Mouse (Mus musculus) testis, adult 2 months (tissue): ENCODE data around the gene Anxa6. TPM values are rescaled to one million over a fixed set of nuclear protein-coding genes. Genes with fewer than 3 reads are reported as not detected.

Source experiments
- H3K27ac ChIP-seq: fragments of 200-500 bp; 2 replicates; pipeline ENCODE4 v1.5.1; 2012; ENCODE audit warnings: low read depth, low read length; ENCODE audit not compliant: control insufficient read depth, insufficient read depth
- H3K27me3 ChIP-seq: fragments of 200-500 bp; 2 replicates; pipeline ENCODE4 v1.6.1; 2012; ENCODE audit warnings: mild to moderate bottlenecking, low read length, moderate library complexity; ENCODE audit not compliant: control insufficient read depth, insufficient read depth
- H3K36me3 ChIP-seq: fragments of 200-500 bp; 2 replicates; pipeline ENCODE4 v1.6.1; 2012; ENCODE audit warnings: mild to moderate bottlenecking, low read length; ENCODE audit not compliant: control insufficient read depth, insufficient read depth
- H3K4me1 ChIP-seq: fragments of 200-500 bp; 2 replicates; pipeline ENCODE4 v1.6.1; 2012; ENCODE audit warnings: low read length; ENCODE audit not compliant: control insufficient read depth, insufficient read depth
- H3K4me3 ChIP-seq: fragments of 200-500 bp; 2 replicates; pipeline ENCODE4 v1.5.1; 2012; ENCODE audit warnings: low read depth, mild to moderate bottlenecking, low read length, moderate library complexity, mixed read lengths; ENCODE audit not compliant: control insufficient read depth
- CTCF ChIP-seq: fragments of 200-500 bp; IDR thresholded peaks from 2 replicates; pipeline ENCODE4 v1.5.1; 2012; ENCODE audit warnings: low read depth, mild to moderate bottlenecking, inconsistent platforms, low read length, moderate library complexity; ENCODE audit not compliant: control insufficient read depth, insufficient read depth, insufficient replicate concordance
- POLR2A ChIP-seq: fragments of 200-500 bp; IDR thresholded peaks from 2 replicates; pipeline ENCODE4 v1.6.1; 2012; ENCODE audit warnings: low read depth, mild to moderate bottlenecking, inconsistent platforms, low read length, moderate library complexity; ENCODE audit not compliant: control insufficient read depth
- polyA plus RNA-seq: library from polyadenylated mRNA; depleted of rRNA; stranded (reverse); fragments of >200 nt; gene quantifications from 2 replicates; pipeline ENCODE4 v1.2.3, GENCODE M21; 2012

The Anxa6 gene
- polyA plus RNA-seq, 1 experiment = 4.9 TPM

DNA sequence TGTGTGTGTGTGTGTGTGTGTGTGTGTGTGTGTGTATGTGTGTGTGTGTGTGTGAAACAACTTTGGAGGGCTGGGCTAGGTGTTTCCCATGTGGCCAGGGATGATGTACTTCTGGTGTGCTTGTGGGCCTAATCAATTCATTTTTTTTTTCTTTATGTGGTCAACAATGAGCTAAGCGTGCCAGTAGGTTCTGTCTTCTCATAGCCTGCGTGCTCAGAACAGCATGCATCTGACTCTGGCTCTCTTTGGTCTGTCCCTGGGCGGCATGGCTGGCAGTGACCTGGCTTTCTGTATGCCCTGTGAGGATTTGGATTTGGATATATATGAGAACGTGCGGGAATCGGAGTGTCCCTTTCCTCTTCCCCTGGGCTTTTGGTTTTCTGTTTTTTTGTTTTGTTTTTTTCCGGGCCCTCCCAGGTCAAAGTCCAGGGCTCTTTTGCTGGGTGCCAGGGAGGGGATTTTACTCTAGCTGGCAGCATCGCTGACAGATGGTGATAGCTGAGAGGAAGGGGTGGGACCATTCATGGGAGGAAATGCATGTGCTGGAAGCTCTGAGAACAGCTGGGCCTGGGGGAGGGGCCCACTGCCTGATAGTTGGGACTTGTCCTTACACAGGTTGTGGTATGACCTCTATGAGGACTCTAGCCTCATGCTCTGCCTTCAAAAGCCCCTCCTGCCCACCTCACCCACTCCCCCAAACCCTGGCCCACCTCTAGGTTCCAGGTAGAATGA, 59.6 kb downstream of the Anxa6 start:
- Histone ChIP-seq H3K27me3 (no peaks in the 10 kb centered on the region), H3K36me3 (no peaks in the 10 kb centered on the region), H3K4me1 (no peaks in the 10 kb centered on the region), H3K27ac (no peak overlapping the region), H3K4me3 (no peak overlapping the region)
- TF ChIP-seq POLR2A (no peak), CTCF (no peak)

DNA sequence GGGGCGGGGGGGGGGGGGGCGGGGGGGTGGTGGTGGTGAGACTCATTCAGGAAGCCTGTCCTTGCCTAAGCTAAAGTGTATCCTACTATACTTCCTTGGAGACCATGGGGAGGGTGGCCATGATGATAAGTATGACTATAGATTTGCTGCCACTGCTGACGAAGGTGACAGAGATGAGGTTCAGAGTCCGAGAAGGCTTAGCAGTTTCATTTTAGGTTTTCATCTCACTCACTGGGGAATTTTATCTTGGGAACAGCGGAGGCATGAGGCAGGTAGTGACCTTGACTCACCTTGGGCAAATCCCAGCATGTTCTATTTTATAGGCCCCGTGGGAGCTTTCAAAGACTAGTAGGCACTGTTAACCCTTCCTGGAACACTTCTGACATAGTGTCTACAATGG, 60.5 kb downstream of the Anxa6 start:
- TF ChIP-seq CTCF (no peak), POLR2A (no peak)
- no peak overlapping the region for H3K4me3 ChIP-seq
- no peaks in the 10 kb centered on the region for H3K27me3 ChIP-seq
- H3K27ac ChIP-seq = no peak overlapping the region
- H3K36me3 ChIP-seq = no peaks in the 10 kb centered on the region
- H3K4me1 ChIP-seq = no peaks in the 10 kb centered on the region

DNA sequence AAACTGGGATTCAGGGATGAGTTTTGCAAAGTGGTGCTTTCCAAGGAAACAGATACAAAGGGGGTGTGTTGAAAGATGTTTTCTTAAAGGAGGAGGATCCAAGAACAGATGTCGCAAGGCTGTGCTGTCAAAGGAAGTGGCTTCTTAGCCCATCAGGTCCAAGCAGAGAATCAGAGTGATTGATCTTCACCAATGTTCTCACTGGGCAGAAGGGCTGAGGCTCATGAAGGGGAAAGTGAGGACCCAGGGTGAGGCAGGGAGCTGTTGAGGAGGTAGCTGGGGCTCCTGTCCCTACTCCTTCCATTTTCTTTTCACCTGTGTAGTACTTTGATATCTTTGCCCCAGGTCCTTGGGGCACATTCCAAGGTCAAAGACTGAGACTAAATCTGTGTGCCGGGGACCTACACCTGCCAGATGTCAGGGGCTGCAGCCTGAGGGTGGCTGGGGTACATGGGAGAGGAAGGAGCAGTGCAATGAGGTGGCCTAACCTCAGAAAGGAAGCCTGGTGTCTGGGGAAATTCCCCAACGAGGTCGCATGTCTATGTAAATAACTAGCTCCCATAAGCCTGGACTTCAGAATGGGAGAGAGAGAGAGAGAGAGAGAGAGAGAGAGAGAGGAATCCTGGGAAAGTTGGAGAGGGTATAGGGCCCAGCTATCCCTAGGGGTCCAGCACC, 61.1 kb downstream of the Anxa6 start:
- H3K27me3 ChIP-seq = no peaks in the 10 kb centered on the region
- H3K27ac ChIP-seq = no peak overlapping the region
- no peaks in the 10 kb centered on the region for H3K36me3 ChIP-seq
- H3K4me1 ChIP-seq = no peaks in the 10 kb centered on the region
- TF ChIP-seq CTCF (no peak), POLR2A (no peak)
- no peak overlapping the region for H3K4me3 ChIP-seq

DNA sequence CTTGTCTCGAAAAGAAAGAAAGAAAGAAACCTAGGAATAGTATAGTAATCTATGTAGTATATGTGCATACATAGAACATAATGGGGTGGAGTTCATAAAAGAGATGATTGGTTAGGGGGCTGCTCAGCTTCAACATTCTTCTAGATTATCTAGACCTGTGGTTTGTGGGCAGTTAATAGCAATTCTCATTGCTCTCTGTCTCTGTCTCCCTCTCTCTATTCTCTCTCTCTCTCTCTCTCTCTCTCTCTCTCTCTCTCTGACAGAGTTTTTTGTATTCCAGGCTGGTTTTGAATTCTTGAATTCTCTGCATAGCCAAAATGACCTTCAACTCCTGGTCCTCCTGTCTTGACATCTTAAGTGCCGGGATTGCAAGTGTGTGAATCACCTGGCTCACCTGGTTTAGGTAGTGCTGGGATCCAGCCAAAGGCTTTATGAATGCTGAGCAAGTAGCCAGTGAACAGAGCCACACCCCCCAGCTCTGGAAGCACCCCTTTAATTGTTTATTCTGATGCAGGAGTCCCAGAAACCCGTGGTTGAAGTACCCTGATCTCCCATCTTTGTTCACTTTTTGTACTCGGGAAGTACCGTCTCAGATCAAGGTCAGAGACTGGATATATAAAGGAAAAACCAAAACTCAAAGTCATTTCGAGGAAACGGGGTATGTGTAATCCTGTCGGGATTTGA, 61.7 kb downstream of the Anxa6 start:
- Histone ChIP-seq H3K4me3 (no peak overlapping the region), H3K36me3 (no peaks in the 10 kb centered on the region)

DNA sequence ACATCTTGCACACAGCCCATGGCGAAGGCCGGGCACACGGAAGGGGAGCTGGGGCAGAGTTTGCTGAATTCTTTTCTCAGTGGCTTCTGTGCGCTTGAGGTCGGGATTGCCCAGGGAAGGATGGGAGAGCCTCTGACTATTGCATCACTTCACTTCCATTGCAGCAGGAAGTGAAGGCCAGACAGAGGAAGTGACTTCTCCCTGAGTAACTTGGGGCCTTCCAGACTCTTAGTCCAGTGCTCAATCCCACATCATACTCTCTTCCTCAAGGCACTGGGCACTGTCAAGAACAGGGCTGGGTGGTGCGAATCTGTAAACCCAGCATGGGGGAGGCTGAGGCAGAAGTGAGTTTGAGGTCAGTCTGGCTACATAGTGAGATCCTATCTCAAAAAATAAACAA, 68.0 kb downstream of the Anxa6 start:
- no peaks in the 10 kb centered on the region for H3K36me3 ChIP-seq
- H3K27me3 ChIP-seq = no peaks in the 10 kb centered on the region
- no peak for TF ChIP-seq POLR2A
- TF ChIP-seq CTCF = no peak
- H3K4me3 ChIP-seq = no peak overlapping the region
- H3K27ac ChIP-seq = no peak overlapping the region
- no peaks in the 10 kb centered on the region; the same call in 1 of the 2 replicates for H3K4me1 ChIP-seq

More for the DNA sequence above, 61.7 kb downstream of the Anxa6 start:
- no peaks in the 10 kb centered on the region for H3K27me3 ChIP-seq
- no peak overlapping the region for H3K27ac ChIP-seq
- no peak for TF ChIP-seq CTCF
- TF ChIP-seq POLR2A = no peak
- H3K4me1 ChIP-seq = no peaks in the 10 kb centered on the region

DNA sequence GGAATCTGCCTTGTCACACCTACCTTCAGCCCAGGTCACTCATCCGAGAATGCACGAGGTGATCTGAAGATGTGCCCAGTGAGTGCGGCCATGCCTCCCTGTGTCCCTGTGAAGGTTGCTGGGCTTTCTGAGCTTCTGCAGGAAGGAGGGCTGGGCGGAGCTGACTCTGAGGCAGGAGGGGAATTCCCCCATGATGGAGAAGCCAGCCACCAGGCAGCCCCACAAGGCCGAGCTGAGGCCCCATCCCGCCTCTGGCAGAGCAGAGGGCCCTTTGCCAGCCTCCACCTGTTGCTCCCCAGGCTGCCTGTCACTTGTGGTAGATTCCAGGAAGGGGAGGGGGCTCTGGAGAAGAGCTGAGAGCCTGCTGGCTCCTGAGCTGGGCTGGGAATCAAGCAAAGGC, 70.4 kb downstream of the Anxa6 start, which contains the start of gene Tnip1:
TSS of gene Tnip1 (minus strand) at position 108 of the 400 bp plus-strand sequence.
- TF ChIP-seq CTCF (no peak), POLR2A (no peak)
- H3K4me3 ChIP-seq = no peak within 1 kb of the TSS
- no peaks in the 10 kb centered on the region for H3K27me3 ChIP-seq
- no peak within 1 kb of the TSS for H3K27ac ChIP-seq
- no peaks in the 10 kb centered on the region for H3K36me3 ChIP-seq
- no peaks in the 10 kb centered on the region; the same call in 1 of the 2 replicates for H3K4me1 ChIP-seq

DNA sequence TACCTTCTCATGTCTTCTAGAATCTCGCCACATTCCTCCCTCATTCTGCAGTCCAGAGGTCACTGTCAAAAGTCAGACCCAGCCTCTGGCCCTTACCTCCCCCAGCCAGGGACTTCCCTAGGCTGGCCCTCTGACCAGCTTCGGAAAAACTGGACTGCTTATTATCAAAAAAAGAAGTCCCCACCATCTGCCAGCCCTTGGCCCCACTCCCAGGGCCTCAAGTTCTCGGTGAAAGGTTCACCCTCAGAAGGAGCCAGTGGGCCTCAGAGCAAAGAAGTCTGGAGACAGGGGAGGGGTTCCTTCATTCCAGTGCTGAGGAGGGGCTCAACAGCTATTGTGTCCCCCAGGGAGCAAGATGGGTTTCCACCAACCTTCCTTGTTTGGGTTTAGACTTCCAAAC, 71.3 kb downstream of the Anxa6 start:
- no peaks in the 10 kb centered on the region; the same call in 1 of the 2 replicates for H3K4me1 ChIP-seq
- H3K27ac ChIP-seq = no peak overlapping the region
- no peaks in the 10 kb centered on the region for H3K36me3 ChIP-seq
- no peak overlapping the region for H3K4me3 ChIP-seq
- TF ChIP-seq POLR2A (no peak), CTCF (no peak)
- no peaks in the 10 kb centered on the region for H3K27me3 ChIP-seq
